Mouse (Mus musculus) mature B cell (primary cell): Measurements from ENCODE around the gene Kcnq1.

ENCODE experiments used
- in situ Hi-C: fragments of 300-500 bp; cut with MboI; formaldehyde crosslinking; loops from 2 replicates; pipeline ENCODE4 v1.14.3; 2019

Gene Kcnq1

DNA sequence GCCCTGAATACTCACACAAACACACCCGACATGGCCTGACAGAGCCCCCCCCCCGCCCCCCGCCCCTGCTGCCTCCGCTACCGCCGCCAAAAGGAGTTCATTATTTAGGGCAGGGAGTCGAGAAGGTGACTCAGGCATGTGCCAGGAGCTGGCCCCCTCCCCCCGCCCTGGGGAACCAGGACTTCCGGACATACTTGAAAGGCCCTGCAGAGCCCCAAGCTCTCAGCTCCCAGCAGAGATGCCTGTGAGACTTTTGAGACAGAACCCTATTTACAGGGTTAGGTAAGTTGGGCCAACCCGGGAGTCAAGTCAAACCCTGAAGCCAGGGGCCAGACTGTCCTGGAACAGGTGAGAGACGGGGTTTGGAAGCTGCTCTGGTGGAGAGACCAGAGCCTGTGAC lies 355.8 kb downstream of the Kcnq1 start:
- in situ Hi-C loops: no loop called here

DNA sequence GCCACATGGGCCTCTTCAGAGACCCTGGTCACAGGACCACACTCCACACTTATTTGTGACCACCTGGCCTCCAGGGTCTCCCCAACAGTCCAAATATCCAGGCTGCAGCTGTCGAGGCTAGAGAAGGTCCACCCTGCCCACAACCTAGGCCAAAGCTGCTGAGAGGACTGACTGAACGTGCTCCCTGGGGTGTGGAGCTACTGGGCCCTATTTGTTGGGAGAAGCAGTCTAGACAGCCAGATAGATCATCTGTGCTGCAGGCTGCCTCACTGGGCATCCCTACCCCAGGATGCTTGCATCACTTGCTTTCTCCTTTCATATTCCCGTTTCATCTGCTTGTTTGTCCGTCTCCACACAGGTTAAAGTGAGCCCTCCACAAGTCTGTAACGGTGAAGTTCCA lies 356.4 kb downstream of the Kcnq1 start:
- in situ Hi-C loops: no loop called here

DNA sequence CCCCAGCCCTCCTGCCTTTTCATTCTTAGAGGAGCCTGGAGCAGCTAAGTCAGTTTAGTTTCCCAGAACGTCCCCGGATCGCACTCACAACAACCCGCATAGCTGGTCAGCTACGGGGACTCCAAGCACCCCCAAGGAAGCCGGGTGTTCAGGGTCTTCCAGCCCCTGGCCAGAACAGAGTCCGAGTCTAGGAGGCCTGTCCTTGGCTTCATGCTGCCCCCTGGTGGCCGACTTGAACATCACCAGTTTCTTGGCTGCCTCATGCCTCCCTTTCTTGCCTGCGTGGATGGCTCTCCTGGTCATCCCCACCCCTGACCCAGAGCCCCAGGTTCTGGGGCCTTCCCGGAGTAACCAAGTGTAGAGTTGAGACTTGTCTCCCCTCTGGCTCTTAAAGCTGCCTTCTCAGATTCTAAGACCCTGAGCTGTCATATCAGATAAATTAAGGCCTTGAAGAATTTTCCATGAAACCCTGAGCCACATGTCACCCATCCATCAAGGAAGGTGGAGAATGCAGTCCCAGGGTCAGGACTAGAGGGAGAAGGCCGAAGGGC lies 357.8 kb downstream of the Kcnq1 start:
- in situ Hi-C loops: no loop called here

DNA sequence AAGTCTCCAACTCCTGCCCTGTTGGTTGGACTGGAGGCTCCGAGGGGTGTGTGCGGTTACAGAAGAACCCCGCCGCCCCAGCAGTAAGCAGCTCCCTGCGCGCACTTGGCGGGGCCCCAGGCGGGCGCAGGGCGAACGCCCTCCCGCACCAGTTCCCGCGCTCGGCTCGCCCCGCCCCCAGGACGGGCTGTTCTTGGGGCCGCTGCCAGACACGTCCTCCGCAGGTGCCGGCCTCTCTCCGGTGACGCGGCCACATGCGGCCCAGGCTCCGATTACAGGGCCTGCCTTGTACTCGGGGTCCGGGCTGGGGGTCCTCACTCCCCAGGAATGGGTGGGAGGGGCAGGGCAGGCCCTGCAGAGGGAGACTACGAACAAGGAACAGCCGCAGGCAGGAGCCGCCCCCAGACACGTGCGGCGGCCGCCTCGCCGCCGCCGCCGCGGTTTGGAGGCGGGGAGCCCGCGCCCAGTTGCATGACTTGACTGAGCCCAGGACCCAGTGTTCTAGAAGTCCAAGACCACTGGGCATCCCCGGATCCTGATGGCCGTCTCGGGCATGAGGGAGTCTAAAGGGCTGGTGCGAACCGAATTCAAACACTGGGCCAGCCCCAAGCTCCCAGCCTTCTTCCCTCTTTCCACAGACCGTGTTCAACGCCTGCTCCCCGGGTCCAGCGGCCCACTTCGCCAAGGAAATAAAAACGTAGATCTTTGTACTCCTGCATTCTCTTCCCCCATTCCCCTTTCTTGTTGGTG lies 358.8 kb downstream of the Kcnq1 start:
- in situ Hi-C loops: loop anchor here (5.0 kb wide), 1 partner anchor 313 kb away; no protein-coding TSS in a partner anchor

DNA sequence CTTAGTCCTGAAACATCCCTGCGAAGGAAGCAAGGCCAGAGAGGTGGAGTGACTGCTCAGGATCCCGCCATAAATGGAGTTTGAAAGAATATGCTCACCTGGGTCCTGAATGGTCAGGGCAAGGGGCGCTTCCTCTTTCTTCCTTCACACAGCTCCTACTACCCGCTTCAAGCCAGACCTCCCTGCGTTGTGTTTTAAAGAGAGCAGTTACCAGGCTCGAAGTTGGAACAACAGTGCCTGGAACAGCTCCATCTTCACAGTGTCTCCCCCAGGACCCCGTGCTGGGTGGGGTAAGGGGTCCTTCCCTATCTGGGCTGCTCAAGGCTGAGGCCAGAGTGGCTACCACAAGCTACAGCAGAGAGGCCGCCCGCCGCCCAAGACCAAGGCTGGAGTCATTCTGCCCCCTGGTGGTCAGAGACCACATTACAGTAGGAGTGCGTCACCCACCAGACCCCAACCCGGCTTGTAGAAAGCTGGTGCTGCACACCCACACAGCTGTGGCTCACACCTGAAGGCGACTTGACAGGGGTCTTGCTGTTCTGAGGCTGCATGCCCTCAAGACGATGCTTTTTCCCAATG lies 360.0 kb downstream of the Kcnq1 start:
- in situ Hi-C loops: loop anchor here (5.0 kb wide), 1 partner anchor 314 kb away; no protein-coding TSS in a partner anchor

DNA sequence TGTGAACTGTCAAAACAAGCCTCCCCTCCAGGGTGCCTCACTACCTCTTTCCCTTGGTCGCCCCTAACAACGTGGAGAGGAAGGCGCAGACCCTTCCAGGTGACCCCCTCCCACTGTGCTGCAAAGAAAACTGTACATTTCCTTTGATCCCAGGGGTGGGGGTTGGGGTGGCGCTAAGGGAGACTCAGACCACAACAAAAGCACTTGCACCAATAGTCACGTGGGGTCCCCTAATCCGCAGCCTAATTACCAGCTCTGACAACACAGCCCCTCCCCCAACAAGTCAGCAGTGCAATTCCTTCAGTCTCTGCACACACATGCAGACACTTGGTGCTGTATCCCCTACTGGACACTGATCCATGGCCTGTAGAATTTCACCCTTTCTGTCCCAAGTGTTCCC lies 361.6 kb downstream of the Kcnq1 start:
- in situ Hi-C loops: loop anchor here (5.0 kb wide), 1 partner anchor 315 kb away; no protein-coding TSS in a partner anchor

DNA sequence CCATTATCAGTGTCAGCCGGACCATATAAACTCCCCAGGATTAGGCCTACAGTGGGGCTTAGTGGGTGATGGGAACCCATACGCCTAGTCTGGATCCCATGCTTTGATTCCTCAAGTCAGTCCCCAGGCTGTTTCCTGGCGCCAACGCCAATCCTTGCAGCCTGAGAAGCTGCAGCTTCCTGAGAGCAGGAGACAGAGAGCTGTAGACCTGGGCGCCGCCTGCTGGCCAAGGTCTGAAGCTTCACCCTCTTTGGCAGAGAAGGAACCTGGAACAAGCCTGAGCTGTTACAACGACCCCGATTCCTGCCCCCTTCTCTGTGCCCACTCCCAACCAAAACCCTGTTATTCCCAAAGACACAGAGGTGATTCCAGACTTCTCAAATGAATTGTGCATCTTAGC lies 363.8 kb downstream of the Kcnq1 start:
- in situ Hi-C loops: loop anchor here (5.0 kb wide), 1 partner anchor 318 kb away; no protein-coding TSS in a partner anchor

DNA sequence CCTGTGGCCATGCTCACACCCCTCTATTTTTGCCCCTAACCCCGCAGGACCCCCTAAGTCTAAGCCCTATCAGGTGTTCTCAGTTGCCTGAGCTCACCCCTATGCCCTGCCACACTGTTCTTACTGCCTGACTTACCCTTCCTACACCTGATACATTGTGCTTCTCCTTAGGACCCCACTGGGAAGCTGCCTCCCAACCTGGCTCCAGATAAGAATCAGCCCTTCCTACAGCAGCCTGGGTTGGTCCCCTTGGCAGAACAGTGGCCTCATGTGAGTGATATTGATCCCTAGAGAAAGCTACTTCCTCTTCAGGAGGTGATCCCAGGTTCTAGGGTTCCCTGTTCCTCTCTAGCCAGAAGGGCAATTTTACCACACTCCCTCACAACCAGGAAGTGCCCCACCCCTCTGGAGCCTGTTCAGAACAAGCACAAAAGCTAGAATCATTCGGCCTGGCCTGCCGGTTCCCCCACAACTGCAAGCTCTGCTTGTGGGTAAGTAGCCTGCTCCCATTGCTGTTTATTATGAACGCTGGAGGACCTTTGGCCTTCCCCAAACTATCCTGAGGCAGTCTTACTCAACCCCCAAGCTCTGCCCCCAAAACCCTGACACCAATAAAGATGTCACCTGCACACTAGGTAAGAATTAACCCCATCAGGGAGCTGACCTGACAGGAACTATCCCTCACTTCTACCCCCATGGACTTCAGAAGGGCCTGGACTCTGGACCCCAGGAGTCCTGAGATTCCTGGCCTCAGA lies 367.4 kb downstream of the Kcnq1 start, which contains the start of gene Slc22a18:
Gene Slc22a18, plus strand, starts transcription at position 390 of the 755 bp plus-strand sequence.
- in situ Hi-C loops: no loop called here

DNA sequence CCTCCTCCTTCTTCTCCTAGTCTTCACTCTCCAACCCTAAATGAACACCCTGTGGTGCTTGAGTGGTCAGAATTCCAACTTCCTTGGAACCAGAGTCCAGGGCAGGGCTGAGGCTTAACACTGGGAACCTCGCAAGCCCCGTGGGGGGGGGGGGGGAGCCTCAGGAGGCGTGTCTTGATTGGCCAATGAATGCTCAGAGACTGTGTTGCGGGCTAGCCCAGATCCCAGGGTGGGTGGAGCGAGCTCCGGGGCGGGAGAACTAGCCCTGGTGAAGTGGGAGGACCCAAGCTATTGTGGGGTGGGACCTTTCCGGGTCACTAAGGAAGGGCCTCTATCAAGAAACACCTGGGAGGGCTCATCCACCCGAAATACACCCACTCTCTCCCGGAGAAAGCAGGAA lies 368.6 kb downstream of the Kcnq1 start:
- in situ Hi-C loops: no loop called here

DNA sequence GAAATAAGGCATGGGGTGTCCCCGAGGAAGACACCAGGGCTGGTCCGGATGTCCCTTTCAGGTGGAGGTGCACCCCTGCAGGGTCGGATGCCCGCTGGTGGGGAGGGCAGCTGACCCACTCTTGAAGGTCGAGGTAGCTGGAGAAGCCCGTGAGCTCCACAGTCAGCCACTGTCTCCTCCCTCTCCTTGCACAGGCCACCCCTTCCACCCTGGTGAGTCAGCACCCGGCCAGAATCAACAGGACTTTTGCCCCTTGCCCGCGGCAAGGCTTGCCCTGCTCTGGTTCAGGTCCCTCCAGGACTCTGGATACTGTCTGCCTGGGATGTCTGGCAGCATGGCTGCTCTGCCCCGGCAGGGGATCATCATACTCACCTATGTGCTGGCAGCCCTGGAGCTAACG lies 369.7 kb downstream of the Kcnq1 start:
- in situ Hi-C loops: no loop called here
